16 mouse cellular contexts compared by ENCODE assay signal in genomic region chr11:20723572-20723971, GRCm38 (mm10).
"Had no signal": no experiment of that assay in that cellular context is flagged by ENCODE, and none has a peak within 500 bp of the region (broad histone marks: within the 10 kb centered on the region; RNA-seq: fewer than 3 reads in every experiment).

No protein-coding gene starts in this region.

- H3K9me3 ChIP-seq: limb, embryonic 12.5 days; limb, embryonic 15.5 days; midbrain, embryonic 13.5 days; neural tube, embryonic 13.5 days had no signal

- H3K27me3 ChIP-seq: limb, embryonic 12.5 days; limb, embryonic 15.5 days; midbrain, embryonic 13.5 days; neural tube, embryonic 13.5 days had no signal

- DNase-seq: left cerebral cortex, postnatal 4 days; liver, postnatal 0 days; lung, embryonic 14.5 days; retina, postnatal 1 day; thymus, adult 18-20 months; thymus, postnatal 36 days had no signal

- H3K4me1 ChIP-seq: limb, embryonic 12.5 days; limb, embryonic 15.5 days; neural tube, embryonic 13.5 days had no signal

- H3K4me2 ChIP-seq: limb, embryonic 12.5 days; limb, embryonic 15.5 days; liver, embryonic 11.5 days; lung, embryonic 14.5 days; midbrain, embryonic 13.5 days; neural tube, embryonic 13.5 days had no signal

- ATAC-seq: liver, postnatal 0 days; lung, postnatal 0 days; midbrain, embryonic 13.5 days; midbrain, embryonic 16.5 days had no signal

- H3K4me3 ChIP-seq: limb, embryonic 12.5 days; limb, embryonic 15.5 days; midbrain, embryonic 13.5 days; myocyte; neural tube, embryonic 13.5 days had no signal

- H3K27ac ChIP-seq: limb, embryonic 12.5 days; limb, embryonic 15.5 days; liver, embryonic 14.5 days; macrophage; midbrain, embryonic 13.5 days; neural tube, embryonic 13.5 days had no signal

- H3K9ac ChIP-seq: limb, embryonic 12.5 days; limb, embryonic 15.5 days; liver, embryonic 14.5 days; liver, postnatal 0 days; lung, embryonic 14.5 days; midbrain, embryonic 13.5 days; neural tube, embryonic 13.5 days had no signal
